Mouse (Mus musculus): ENCODE results near the gene 4931422A03Rik. TPM values are rescaled to one million over a fixed set of nuclear protein-coding genes. Genes with fewer than 3 reads are reported as not detected.
"Not testable (repeated sequence)": the region's sequence is repeated elsewhere in the genome, so short reads cannot be mapped to it uniquely, and the experiment has no call there.

The 4931422A03Rik gene
- not detected in 2 replicates for polyA plus RNA-seq (2012; rRNA removed)

GRCm38 (mm10) chr2:104028139-104028723 is at the start of gene 4931422A03Rik:
Gene 4931422A03Rik (minus strand): TSS chr2:104028361.
- peak within 1 kb of the TSS; percentile 88 for H3K4me3 ChIP-seq (ENCODE audit: extremely low read depth, insufficient read depth, insufficient read length)
- H3K36me3 ChIP-seq (ENCODE audit: control insufficient read depth, insufficient read depth, low read length), result peaks cover 3% of the 10 kb centered on the region; the same call in 1 of the 2 replicates
- peak within 1 kb of the TSS; percentile 50 for H3K27ac ChIP-seq (ENCODE audit: insufficient read depth, low read length)
- TF ChIP-seq POLR2A (IDR thresholded peaks at IDR 0.05; ENCODE audit: low read depth, low read length) (no peak), CTCF (IDR thresholded peaks at IDR 0.05; ENCODE audit: extremely low read depth, insufficient read depth, insufficient read length, insufficient replicate concordance) (no peak)
- under 1% methylated on average over 32 of the region's 32 CpGs for WGBS
- peaks cover 3% of the 10 kb centered on the region; the same call in 1 of the 2 replicates for H3K4me1 ChIP-seq (ENCODE audit: control insufficient read depth, insufficient read depth, insufficient read length)
- DNase-seq (ENCODE audit: low read depth in 1 of 2, low spot score in 2 of 2), result no peak
- no peaks in the 10 kb centered on the region for H3K27me3 ChIP-seq (ENCODE audit: control insufficient read depth, insufficient read depth, low read length)

DNA sequence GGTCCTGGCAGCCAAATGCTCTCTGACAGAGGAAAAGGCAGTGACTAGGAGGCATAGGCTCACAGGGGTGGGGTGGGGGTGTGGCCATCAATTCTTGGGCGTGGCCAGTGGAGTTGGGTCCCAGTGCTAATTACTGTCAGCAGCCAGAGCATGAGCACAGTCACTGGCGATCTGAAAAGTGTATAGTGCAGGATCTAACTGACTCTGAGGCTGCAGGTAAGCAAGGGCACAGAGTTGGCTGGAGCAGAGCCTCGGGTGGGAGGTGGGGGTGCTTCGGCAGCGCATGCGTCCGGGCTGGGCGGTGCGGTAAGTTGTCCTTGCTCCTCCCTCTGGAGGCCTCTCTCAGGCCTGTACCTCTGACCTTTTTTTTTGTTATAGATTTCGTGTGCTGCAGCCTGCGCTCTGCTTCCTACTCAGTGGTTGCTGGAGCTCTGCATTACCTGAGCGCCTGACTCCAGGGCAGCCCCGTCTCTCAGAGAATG is 41.6 kb upstream of the 4931422A03Rik start, which contains the start of gene Cd59b:
TSS of gene Cd59b (plus strand) at position 146 of the 482 bp plus-strand sequence.
- Histone ChIP-seq H3K4me3 (ENCODE audit: extremely low read depth, insufficient read depth, insufficient read length) (peak within 1 kb of the TSS; percentile 70), H3K4me1 (ENCODE audit: control insufficient read depth, insufficient read depth, insufficient read length) (no peaks in the 10 kb centered on the region), H3K27me3 (ENCODE audit: control insufficient read depth, insufficient read depth, low read length) (no peaks in the 10 kb centered on the region), H3K27ac (ENCODE audit: insufficient read depth, low read length) (no peak within 1 kb of the TSS), H3K36me3 (ENCODE audit: control insufficient read depth, insufficient read depth, low read length) (no peaks in the 10 kb centered on the region)
- TF ChIP-seq POLR2A (IDR thresholded peaks at IDR 0.05; ENCODE audit: low read depth, low read length) (no peak), CTCF (IDR thresholded peaks at IDR 0.05; ENCODE audit: extremely low read depth, insufficient read depth, insufficient read length, insufficient replicate concordance) (no peak)
- WGBS, result 9% methylated on average over 13 of the region's 13 CpGs
- peak; percentile 4 to 31 for DNase-seq (ENCODE audit: low read depth in 1 of 2, low spot score in 2 of 2)

DNA sequence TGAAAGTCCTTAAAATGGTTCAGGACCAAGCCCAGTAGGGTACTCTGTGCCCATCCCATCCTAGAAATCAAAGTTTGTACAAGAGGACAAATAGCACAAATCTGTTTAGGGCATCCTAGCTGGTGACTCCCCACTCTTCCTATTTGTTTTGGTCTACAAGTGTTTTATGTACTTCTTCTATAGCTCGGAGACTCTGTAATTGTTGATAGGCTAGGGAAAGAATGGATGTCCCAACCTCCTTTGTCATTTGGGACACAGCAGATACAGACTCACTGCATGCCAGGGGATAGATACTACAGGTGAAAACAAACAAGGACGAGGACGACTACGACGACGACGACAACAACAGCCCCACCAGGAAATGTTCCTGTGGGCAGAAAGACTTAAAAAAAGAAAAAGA is 40.3 kb upstream of the 4931422A03Rik start, which contains the start of gene Gm10799:
TSS of gene Gm10799 (minus strand) at position 101 of the 400 bp plus-strand sequence.
- H3K4me3 ChIP-seq (ENCODE audit: extremely low read depth, insufficient read depth, insufficient read length); H3K27ac ChIP-seq (ENCODE audit: insufficient read depth, low read length); H3K36me3 ChIP-seq (ENCODE audit: control insufficient read depth, insufficient read depth, low read length); H3K27me3 ChIP-seq (ENCODE audit: control insufficient read depth, insufficient read depth, low read length); DNase-seq (ENCODE audit: low read depth in 1 of 2, low spot score in 2 of 2); H3K4me1 ChIP-seq (ENCODE audit: control insufficient read depth, insufficient read depth, insufficient read length): not testable (repeated sequence)
- 25% methylated on average over 7 of the region's 7 CpGs for WGBS

DNA sequence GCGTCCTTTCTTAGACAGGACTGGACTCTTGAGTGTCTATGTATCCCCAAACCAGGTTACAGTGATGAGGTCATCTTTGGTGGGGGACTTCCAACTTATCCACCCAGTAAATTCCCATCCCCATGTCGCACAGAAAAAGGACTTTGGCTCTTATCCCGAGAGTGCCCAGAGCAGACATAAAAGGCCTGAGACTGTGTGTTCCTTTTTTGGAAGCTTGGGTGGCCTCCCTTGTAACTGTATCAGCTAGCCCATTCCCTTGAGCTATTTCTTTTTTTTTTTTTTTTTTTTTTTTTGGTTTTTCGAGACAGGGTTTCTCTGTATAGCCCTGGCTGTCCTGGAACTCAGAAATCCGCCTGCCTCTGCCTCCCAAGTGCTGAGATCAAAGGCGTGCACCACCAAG is 37.4 kb upstream of the 4931422A03Rik start, which contains the start of gene Gm10912:
TSS of gene Gm10912 (plus strand) at position 301 of the 400 bp plus-strand sequence.
- H3K27ac ChIP-seq (ENCODE audit: insufficient read depth, low read length); DNase-seq (ENCODE audit: low read depth in 1 of 2, low spot score in 2 of 2); H3K4me1 ChIP-seq (ENCODE audit: control insufficient read depth, insufficient read depth, insufficient read length); H3K27me3 ChIP-seq (ENCODE audit: control insufficient read depth, insufficient read depth, low read length); H3K36me3 ChIP-seq (ENCODE audit: control insufficient read depth, insufficient read depth, low read length); H3K4me3 ChIP-seq (ENCODE audit: extremely low read depth, insufficient read depth, insufficient read length): not testable (repeated sequence)
- 79% methylated on average over 6 of the region's 6 CpGs for WGBS

- Histone ChIP-seq H3K4me3 (ENCODE audit: extremely low read depth, insufficient read depth, insufficient read length) (no peak overlapping the region), H3K27ac (ENCODE audit: insufficient read depth, low read length) (no peak overlapping the region), H3K36me3 (ENCODE audit: control insufficient read depth, insufficient read depth, low read length) (peaks cover 7% of the 10 kb centered on the region), H3K27me3 (ENCODE audit: control insufficient read depth, insufficient read depth, low read length) (no peaks in the 10 kb centered on the region), H3K4me1 (ENCODE audit: control insufficient read depth, insufficient read depth, insufficient read length) (no peaks in the 10 kb centered on the region)
- WGBS, result 86% methylated on average over 2 of the region's 2 CpGs
- DNase-seq (ENCODE audit: low read depth in 1 of 2, low spot score in 2 of 2), result no peak
- no peak for TF ChIP-seq POLR2A (IDR thresholded peaks at IDR 0.05; ENCODE audit: low read depth, low read length)
- no peak for TF ChIP-seq CTCF (IDR thresholded peaks at IDR 0.05; ENCODE audit: extremely low read depth, insufficient read depth, insufficient read length, insufficient replicate concordance)
These were observed 36.0 kb upstream of the 4931422A03Rik start for GRCm38 (mm10) chr2:104064152-104064551.

DNA sequence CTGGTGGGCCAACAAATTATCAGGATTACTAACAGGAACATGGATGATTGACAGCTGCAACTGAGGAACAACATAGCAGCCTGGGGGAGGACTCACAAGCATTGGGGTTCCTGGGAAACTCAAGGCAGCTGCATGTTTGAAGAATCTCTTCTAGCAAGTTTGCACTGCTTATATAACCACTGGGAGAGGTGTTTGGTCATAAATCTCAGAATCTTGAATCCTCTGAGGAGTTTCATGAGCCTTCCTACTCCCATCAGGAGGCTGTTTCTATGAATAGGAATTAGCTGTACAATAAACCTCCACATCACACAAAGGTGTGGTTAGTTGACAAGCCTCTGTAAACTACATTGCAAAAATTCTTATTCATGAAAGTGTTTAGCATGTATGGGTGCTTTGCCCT is 34.5 kb upstream of the 4931422A03Rik start:
- Histone ChIP-seq H3K27me3 (ENCODE audit: control insufficient read depth, insufficient read depth, low read length) (no peaks in the 10 kb centered on the region), H3K4me1 (ENCODE audit: control insufficient read depth, insufficient read depth, insufficient read length) (no peaks in the 10 kb centered on the region), H3K27ac (ENCODE audit: insufficient read depth, low read length) (no peak overlapping the region), H3K4me3 (ENCODE audit: extremely low read depth, insufficient read depth, insufficient read length) (no peak overlapping the region), H3K36me3 (ENCODE audit: control insufficient read depth, insufficient read depth, low read length) (peaks cover 11% of the 10 kb centered on the region)
- DNase-seq (ENCODE audit: low read depth in 1 of 2, low spot score in 2 of 2), result no peak
- no peak for TF ChIP-seq CTCF (IDR thresholded peaks at IDR 0.05; ENCODE audit: extremely low read depth, insufficient read depth, insufficient read length, insufficient replicate concordance)
- TF ChIP-seq POLR2A (IDR thresholded peaks at IDR 0.05; ENCODE audit: low read depth, low read length), result no peak

GRCm38 (mm10) chr2:104060996-104061395 is 32.8 kb upstream of the 4931422A03Rik start:
- DNase-seq (ENCODE audit: low read depth in 1 of 2, low spot score in 2 of 2), result no peak
- TF ChIP-seq CTCF (IDR thresholded peaks at IDR 0.05; ENCODE audit: extremely low read depth, insufficient read depth, insufficient read length, insufficient replicate concordance), result no peak
- TF ChIP-seq POLR2A (IDR thresholded peaks at IDR 0.05; ENCODE audit: low read depth, low read length), result no peak
- Histone ChIP-seq H3K27ac (ENCODE audit: insufficient read depth, low read length) (no peak overlapping the region), H3K4me1 (ENCODE audit: control insufficient read depth, insufficient read depth, insufficient read length) (no peaks in the 10 kb centered on the region), H3K4me3 (ENCODE audit: extremely low read depth, insufficient read depth, insufficient read length) (no peak overlapping the region), H3K36me3 (ENCODE audit: control insufficient read depth, insufficient read depth, low read length) (peaks cover 13% of the 10 kb centered on the region), H3K27me3 (ENCODE audit: control insufficient read depth, insufficient read depth, low read length) (no peaks in the 10 kb centered on the region)
- WGBS, result 98% methylated on average over 6 of the region's 6 CpGs

Data from spleen, adult 2 months (tissue).